Comparison of ENCODE assay signal across 19 mouse cellular contexts in genomic region chr15:7253326-7253725, GRCm38 (mm10).
"Had no signal": no experiment of that assay in that cellular context is flagged by ENCODE, and none has a peak within 500 bp of the region (broad histone marks: within the 10 kb centered on the region; RNA-seq: fewer than 3 reads in every experiment).

No protein-coding gene starts in this region.

- H3K9ac ChIP-seq: liver, embryonic 15.5 days; liver, postnatal 0 days; lung, embryonic 15.5 days; midbrain, embryonic 13.5 days; midbrain, embryonic 15.5 days; neural tube, embryonic 12.5 days; stomach, embryonic 15.5 days had no signal

- H3K4me3 ChIP-seq: liver, embryonic 15.5 days; lung, embryonic 15.5 days; megakaryocyte, embryonic 14.5 days; midbrain, embryonic 13.5 days; midbrain, embryonic 15.5 days; neural tube, embryonic 12.5 days; stomach, embryonic 15.5 days had no signal

- H3K27ac ChIP-seq: liver, embryonic 15.5 days; lung, embryonic 15.5 days; macrophage; midbrain, embryonic 13.5 days; midbrain, embryonic 15.5 days; neural tube, embryonic 12.5 days; stomach, embryonic 15.5 days; stomach, postnatal 0 days had no signal

- ATAC-seq: liver, postnatal 0 days; lung, postnatal 0 days; midbrain, embryonic 13.5 days; midbrain, embryonic 15.5 days had no signal

- H3K36me3 ChIP-seq: liver, embryonic 15.5 days; midbrain, embryonic 15.5 days; neural tube, embryonic 12.5 days had no signal

- H3K4me2 ChIP-seq: liver, embryonic 15.5 days; lung, embryonic 15.5 days; midbrain, embryonic 11.5 days; midbrain, embryonic 13.5 days; midbrain, embryonic 15.5 days; neural tube, embryonic 12.5 days; stomach, embryonic 15.5 days had no signal

- H3K27me3 ChIP-seq: liver, embryonic 15.5 days; lung, embryonic 15.5 days; midbrain, embryonic 13.5 days; midbrain, embryonic 15.5 days; neural tube, embryonic 12.5 days; stomach, embryonic 15.5 days had no signal

- DNase-seq: liver, postnatal 0 days; lung, adult 2 months; lung, postnatal 14 days; lung, postnatal 36 days; right cerebral cortex, postnatal 14 days; thymus, adult 18-20 months; thymus, postnatal 14 days; thymus, postnatal 36 days had no signal

- H3K9me3 ChIP-seq: liver, embryonic 15.5 days; stomach, embryonic 15.5 days had no signal

- H3K4me1 ChIP-seq: liver, embryonic 15.5 days; lung, embryonic 15.5 days; midbrain, embryonic 13.5 days; midbrain, embryonic 15.5 days; neural tube, embryonic 12.5 days; stomach, embryonic 15.5 days had no signal
